Mouse (Mus musculus): ENCODE measurements around the gene Ppm1h. TPM values are rescaled to one million over a fixed set of nuclear protein-coding genes. Genes with fewer than 3 reads are reported as not detected.

Gene Ppm1h
- polyA plus RNA-seq, 1 experiment from 2014 or later = 11.5 TPM

DNA sequence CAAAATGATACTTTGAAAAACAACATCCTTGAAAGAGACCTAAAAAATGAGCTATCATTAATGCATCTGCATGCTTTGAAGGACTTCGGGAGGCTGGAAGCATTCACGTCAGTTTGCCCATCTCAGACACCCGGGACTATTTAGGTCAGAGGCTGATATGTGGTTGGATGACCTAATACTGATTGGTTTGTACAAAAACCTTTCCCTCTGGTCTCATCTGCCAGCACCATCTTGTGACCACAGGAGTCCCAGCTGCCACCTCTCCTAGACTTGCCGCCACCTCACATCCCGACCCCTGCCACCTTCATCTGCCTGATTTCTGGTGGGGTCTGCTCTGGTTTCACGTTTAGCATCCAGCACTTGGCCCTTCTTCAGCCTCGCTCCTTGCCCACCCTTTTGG lies 71.3 kb downstream of the Ppm1h start:
- no peak overlapping the region for H3K27ac ChIP-seq (ENCODE audit: low read length)
- no peaks in the 10 kb centered on the region for H3K27me3 ChIP-seq (ENCODE audit: control insufficient read depth, insufficient read depth, low read length)
- peaks cover 5% of the 10 kb centered on the region; the same call in 1 of the 2 replicates for H3K4me1 ChIP-seq (ENCODE audit: control insufficient read depth, insufficient read depth, low read length)
- H3K4me2 ChIP-seq (replicated peaks; ENCODE audit: low read depth, low read length) = no peak overlapping the region
- H3K9me3 ChIP-seq (ENCODE audit: control insufficient read depth, low read depth, low read length) = no peaks in the 10 kb centered on the region; the same call in 1 of the 2 replicates
- WGBS = 85% methylated on average over 7 of the region's 7 CpGs
- no peaks in the 10 kb centered on the region for H3K36me3 ChIP-seq (ENCODE audit: control insufficient read depth, insufficient read depth, low read length)
- H3K4me3 ChIP-seq (ENCODE audit: low read depth, low read length) = no peak overlapping the region
- ATAC-seq (ENCODE audit: insufficient number of reproducible peaks, insufficient read depth, low FRiP score, low read depth) = no peak
- no peak overlapping the region for H3K9ac ChIP-seq (replicated peaks; ENCODE audit: low read depth, low read length)

DNA sequence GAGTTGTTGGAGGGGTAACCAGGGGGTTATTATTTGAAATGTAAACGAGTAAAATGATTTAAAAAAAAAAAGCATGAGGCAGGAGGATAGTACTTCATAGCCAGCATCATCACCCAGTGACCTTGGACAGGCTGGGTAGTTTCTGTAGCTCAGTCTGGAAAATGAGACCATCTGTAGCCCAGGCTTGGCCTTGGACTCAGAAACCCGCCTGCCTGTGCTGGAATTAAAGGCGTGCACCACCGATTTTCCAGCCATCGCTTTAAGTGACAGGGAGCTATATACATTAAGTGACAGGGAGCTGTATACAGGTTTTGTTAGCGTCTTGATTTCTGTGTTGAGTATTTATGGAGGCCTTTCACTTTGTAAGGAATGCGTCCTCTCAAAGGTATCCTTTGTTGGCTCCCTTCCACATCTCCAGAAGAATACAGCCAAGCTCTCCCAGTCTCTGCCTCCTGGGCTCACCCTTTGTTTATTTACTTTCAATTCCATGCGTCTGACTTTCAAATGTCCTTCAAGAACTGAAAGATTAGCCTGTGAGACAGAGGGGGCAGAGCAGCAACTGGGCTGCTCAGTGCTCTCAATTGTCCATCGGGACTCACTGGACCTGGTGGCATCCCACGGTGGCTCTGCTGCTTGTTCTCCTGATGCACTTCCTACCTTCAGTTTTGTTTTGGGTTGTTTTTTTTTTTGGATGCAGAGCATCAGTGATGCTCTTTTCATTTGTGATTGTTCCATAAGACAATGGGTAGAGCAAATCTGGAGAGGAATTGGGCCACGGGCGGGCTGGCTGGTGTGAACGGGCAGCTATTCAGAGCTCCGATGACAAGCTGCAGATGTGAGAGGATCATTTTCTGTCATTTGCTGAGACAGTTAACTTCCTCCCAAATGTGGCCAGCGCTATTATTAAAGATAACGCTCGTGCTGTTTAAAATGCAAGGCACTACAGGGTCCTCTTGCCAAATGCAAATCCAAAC lies 74.7 kb downstream of the Ppm1h start:
- no peak overlapping the region for H3K9ac ChIP-seq (replicated peaks; ENCODE audit: low read depth, low read length)
- 47% methylated on average over 17 of the region's 17 CpGs for WGBS
- H3K4me1 ChIP-seq (ENCODE audit: control insufficient read depth, insufficient read depth, low read length) = peaks cover 13% of the 10 kb centered on the region; the same call in 1 of the 2 replicates
- no peak for ATAC-seq (ENCODE audit: insufficient number of reproducible peaks, insufficient read depth, low FRiP score, low read depth)
- H3K27ac ChIP-seq (ENCODE audit: low read length) = no peak overlapping the region
- H3K4me2 ChIP-seq (replicated peaks; ENCODE audit: low read depth, low read length) = no peak overlapping the region
- no peaks in the 10 kb centered on the region for H3K27me3 ChIP-seq (ENCODE audit: control insufficient read depth, insufficient read depth, low read length)
- no peaks in the 10 kb centered on the region; the same call in 1 of the 2 replicates for H3K9me3 ChIP-seq (ENCODE audit: control insufficient read depth, low read depth, low read length)
- no peaks in the 10 kb centered on the region for H3K36me3 ChIP-seq (ENCODE audit: control insufficient read depth, insufficient read depth, low read length)
- H3K4me3 ChIP-seq (ENCODE audit: low read depth, low read length) = no peak overlapping the region

DNA sequence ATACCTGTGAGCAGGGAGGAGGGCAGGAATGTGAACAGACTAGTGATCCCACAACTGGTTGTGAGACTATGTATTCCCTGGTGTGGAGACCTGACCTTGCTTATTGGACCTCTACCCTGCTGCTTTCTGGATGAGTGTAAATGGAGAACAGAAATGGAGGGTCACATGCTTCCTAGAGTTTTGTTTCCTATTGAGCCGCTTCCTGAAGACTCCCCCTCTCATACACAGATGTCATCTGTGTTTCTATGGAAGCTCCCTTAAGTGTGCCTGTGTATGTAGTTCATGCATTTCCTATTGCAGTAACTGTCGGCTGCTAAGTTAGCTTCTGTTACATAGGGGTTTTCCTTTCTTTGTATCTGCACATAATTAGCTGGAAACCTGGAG lies 75.4 kb downstream of the Ppm1h start:
- no peaks in the 10 kb centered on the region for H3K27me3 ChIP-seq (ENCODE audit: control insufficient read depth, insufficient read depth, low read length)
- no peak overlapping the region for H3K27ac ChIP-seq (ENCODE audit: low read length)
- H3K4me3 ChIP-seq (ENCODE audit: low read depth, low read length) = no peak overlapping the region
- WGBS = 40% methylated on average over 2 of the region's 2 CpGs
- H3K36me3 ChIP-seq (ENCODE audit: control insufficient read depth, insufficient read depth, low read length) = no peaks in the 10 kb centered on the region
- H3K4me1 ChIP-seq (ENCODE audit: control insufficient read depth, insufficient read depth, low read length) = peaks cover 13% of the 10 kb centered on the region; the same call in 1 of the 2 replicates
- H3K9ac ChIP-seq (replicated peaks; ENCODE audit: low read depth, low read length) = no peak overlapping the region
- no peak overlapping the region for H3K4me2 ChIP-seq (replicated peaks; ENCODE audit: low read depth, low read length)
- no peak for ATAC-seq (ENCODE audit: insufficient number of reproducible peaks, insufficient read depth, low FRiP score, low read depth)
- no peaks in the 10 kb centered on the region; the same call in 1 of the 2 replicates for H3K9me3 ChIP-seq (ENCODE audit: control insufficient read depth, low read depth, low read length)

DNA sequence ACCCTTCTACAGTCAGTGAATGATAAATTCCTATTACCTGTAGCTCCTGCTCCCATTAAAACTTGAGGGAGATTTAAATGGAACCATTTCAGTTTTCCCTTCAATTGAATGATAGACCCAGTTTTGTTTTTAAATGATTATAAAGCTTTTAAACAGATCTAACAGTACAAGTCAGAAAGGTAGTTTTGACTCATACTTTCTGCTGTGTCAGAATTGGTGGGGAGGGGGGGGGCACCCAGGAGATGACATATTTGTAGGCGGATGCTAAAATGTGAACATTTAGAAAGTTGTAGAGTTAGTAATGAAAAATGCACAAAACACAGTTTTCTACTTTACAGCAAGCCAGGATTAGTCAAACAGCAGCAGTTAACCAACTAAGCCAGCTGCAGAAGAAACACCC lies 76.4 kb downstream of the Ppm1h start:
- Histone ChIP-seq H3K4me2 (replicated peaks; ENCODE audit: low read depth, low read length) (no peak overlapping the region), H3K4me1 (ENCODE audit: control insufficient read depth, insufficient read depth, low read length) (peaks cover 13% of the 10 kb centered on the region; the same call in 1 of the 2 replicates), H3K9ac (replicated peaks; ENCODE audit: low read depth, low read length) (no peak overlapping the region), H3K4me3 (ENCODE audit: low read depth, low read length) (no peak overlapping the region), H3K36me3 (ENCODE audit: control insufficient read depth, insufficient read depth, low read length) (no peaks in the 10 kb centered on the region), H3K27me3 (ENCODE audit: control insufficient read depth, insufficient read depth, low read length) (no peaks in the 10 kb centered on the region), H3K27ac (ENCODE audit: low read length) (no peak overlapping the region), H3K9me3 (ENCODE audit: control insufficient read depth, low read depth, low read length) (no peaks in the 10 kb centered on the region; the same call in 1 of the 2 replicates)
- 93% methylated on average over 1 of the region's 1 CpGs for WGBS
- no peak for ATAC-seq (ENCODE audit: insufficient number of reproducible peaks, insufficient read depth, low FRiP score, low read depth)

DNA sequence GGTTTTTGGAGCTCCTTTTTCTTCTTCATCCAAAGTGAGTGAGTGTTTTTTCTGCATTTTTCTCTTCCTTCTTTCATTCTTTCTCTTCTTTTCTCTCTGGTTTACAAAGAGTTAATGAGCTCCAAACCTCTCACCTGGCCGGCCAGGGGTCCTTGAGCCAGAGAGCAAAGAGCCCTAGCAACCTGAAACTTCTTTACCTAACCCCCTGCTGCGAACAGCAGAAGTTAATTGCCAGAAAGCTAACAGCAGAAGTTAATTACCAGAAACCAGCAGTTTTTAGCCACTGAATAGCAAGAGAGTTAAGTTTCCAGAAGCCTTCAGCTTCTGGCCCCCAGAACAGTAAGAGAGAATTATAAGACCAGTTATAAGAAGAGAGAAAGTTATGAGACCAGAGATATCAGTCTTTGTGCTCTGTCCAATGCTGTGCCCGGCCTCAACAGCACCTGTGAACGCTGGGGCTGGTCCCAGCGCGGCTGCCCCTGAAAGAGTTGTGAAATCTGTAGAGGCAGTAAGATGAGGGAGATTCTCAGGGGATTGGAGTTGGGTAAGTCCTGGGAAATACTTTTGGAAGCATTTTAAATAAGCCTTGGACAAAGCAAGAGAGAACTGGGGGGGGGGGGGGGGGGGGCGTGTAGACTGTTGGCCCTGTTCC lies 78.4 kb downstream of the Ppm1h start:
- Histone ChIP-seq H3K4me2 (replicated peaks; ENCODE audit: low read depth, low read length) (no peak overlapping the region), H3K27ac (ENCODE audit: low read length) (no peak overlapping the region), H3K27me3 (ENCODE audit: control insufficient read depth, insufficient read depth, low read length) (no peaks in the 10 kb centered on the region), H3K9ac (replicated peaks; ENCODE audit: low read depth, low read length) (no peak overlapping the region), H3K4me1 (ENCODE audit: control insufficient read depth, insufficient read depth, low read length) (peaks cover 13% of the 10 kb centered on the region; the same call in 1 of the 2 replicates), H3K4me3 (ENCODE audit: low read depth, low read length) (no peak overlapping the region), H3K36me3 (ENCODE audit: control insufficient read depth, insufficient read depth, low read length) (no peaks in the 10 kb centered on the region), H3K9me3 (ENCODE audit: control insufficient read depth, low read depth, low read length) (no peaks in the 10 kb centered on the region)
- WGBS = 22% methylated on average over 6 of the region's 7 CpGs
- no peak for ATAC-seq (ENCODE audit: insufficient number of reproducible peaks, insufficient read depth, low FRiP score, low read depth)

DNA sequence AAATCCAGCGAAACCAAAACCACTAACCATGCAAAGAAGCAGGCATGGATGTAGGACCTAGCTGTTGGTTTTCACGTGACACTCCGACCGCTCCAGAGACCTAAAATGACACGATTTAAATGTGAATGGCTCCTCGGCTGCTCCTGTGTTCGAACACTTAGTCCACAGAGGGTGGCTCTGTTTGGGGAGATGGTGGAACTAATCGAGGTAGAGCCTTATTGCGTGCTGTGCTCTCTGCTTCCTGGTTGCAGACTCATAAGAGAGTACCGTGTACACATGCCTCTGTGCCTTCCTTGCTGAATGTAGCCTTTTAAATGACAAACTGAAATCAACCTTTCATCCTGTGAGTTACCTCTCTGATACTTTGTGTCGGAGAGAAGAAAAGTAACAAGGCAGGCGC lies 79.2 kb downstream of the Ppm1h start:
- WGBS = 76% methylated on average over 12 of the region's 12 CpGs
- ATAC-seq (ENCODE audit: insufficient number of reproducible peaks, insufficient read depth, low FRiP score, low read depth) = no peak
- Histone ChIP-seq H3K9ac (replicated peaks; ENCODE audit: low read depth, low read length) (no peak overlapping the region), H3K4me1 (ENCODE audit: control insufficient read depth, insufficient read depth, low read length) (peaks cover 13% of the 10 kb centered on the region; the same call in 1 of the 2 replicates), H3K36me3 (ENCODE audit: control insufficient read depth, insufficient read depth, low read length) (no peaks in the 10 kb centered on the region), H3K4me3 (ENCODE audit: low read depth, low read length) (no peak overlapping the region), H3K9me3 (ENCODE audit: control insufficient read depth, low read depth, low read length) (no peaks in the 10 kb centered on the region), H3K27me3 (ENCODE audit: control insufficient read depth, insufficient read depth, low read length) (no peaks in the 10 kb centered on the region), H3K4me2 (replicated peaks; ENCODE audit: low read depth, low read length) (no peak overlapping the region), H3K27ac (ENCODE audit: low read length) (peak overlapping the region; percentile 0; the same call in 1 of the 2 replicates)

DNA sequence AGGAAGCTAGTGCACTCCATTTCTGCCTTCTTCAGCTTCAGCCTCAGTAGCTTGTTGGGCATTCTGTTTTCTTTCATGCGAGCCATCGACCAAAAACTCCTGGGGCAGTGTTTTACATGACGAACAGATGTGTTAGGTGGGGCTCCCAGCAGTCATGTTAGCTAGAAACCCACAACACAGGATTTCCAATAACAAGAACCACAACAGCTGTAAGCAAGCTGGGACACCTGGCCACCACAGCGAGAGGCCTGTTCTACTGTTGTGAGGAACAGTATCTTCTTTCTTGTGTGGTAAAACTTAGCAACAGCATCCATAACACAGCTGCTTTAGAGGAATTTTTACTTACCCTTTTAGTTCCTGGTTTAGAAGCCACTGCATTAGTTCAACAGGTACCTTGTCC lies 79.8 kb downstream of the Ppm1h start:
- Histone ChIP-seq H3K4me1 (ENCODE audit: control insufficient read depth, insufficient read depth, low read length) (peaks cover 11% of the 10 kb centered on the region; the same call in 1 of the 2 replicates), H3K4me3 (ENCODE audit: low read depth, low read length) (no peak overlapping the region), H3K9ac (replicated peaks; ENCODE audit: low read depth, low read length) (no peak overlapping the region), H3K4me2 (replicated peaks; ENCODE audit: low read depth, low read length) (no peak overlapping the region), H3K36me3 (ENCODE audit: control insufficient read depth, insufficient read depth, low read length) (no peaks in the 10 kb centered on the region), H3K27ac (ENCODE audit: low read length) (peak overlapping the region; percentile 0; the same call in 1 of the 2 replicates), H3K9me3 (ENCODE audit: control insufficient read depth, low read depth, low read length) (no peaks in the 10 kb centered on the region), H3K27me3 (ENCODE audit: control insufficient read depth, insufficient read depth, low read length) (no peaks in the 10 kb centered on the region)
- no peak for ATAC-seq (ENCODE audit: insufficient number of reproducible peaks, insufficient read depth, low FRiP score, low read depth)
- 77% methylated on average over 4 of the region's 4 CpGs for WGBS

DNA sequence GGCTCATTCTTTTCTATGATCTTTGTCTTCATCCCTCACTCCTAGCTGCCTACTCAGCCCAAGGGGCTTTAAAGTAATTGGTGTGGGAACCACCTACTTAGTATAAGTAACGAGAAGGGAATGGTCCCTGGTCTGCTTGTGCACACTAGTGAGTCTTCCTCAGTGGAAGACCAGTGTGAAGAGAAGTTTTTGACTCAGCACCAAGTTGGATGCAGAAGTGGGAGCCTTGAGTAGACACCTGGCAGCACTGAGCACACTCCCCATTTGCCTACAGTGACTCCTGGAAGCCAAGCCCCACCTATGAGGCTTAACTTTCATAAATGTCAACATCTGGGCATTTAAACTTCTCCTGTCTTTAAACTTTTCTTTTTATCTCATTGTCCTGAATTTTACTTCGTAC lies 81.2 kb downstream of the Ppm1h start:
- ATAC-seq (ENCODE audit: insufficient number of reproducible peaks, insufficient read depth, low FRiP score, low read depth) = no peak
- H3K27me3 ChIP-seq (ENCODE audit: control insufficient read depth, insufficient read depth, low read length) = no peaks in the 10 kb centered on the region
- WGBS = 91% methylated on average over 2 of the region's 2 CpGs
- H3K4me3 ChIP-seq (ENCODE audit: low read depth, low read length) = no peak overlapping the region
- H3K27ac ChIP-seq (ENCODE audit: low read length) = no peak overlapping the region
- H3K4me1 ChIP-seq (ENCODE audit: control insufficient read depth, insufficient read depth, low read length) = peaks cover 12% of the 10 kb centered on the region; the same call in 1 of the 2 replicates
- no peaks in the 10 kb centered on the region for H3K9me3 ChIP-seq (ENCODE audit: control insufficient read depth, low read depth, low read length)
- no peaks in the 10 kb centered on the region for H3K36me3 ChIP-seq (ENCODE audit: control insufficient read depth, insufficient read depth, low read length)
- H3K4me2 ChIP-seq (replicated peaks; ENCODE audit: low read depth, low read length) = no peak overlapping the region
- no peak overlapping the region for H3K9ac ChIP-seq (replicated peaks; ENCODE audit: low read depth, low read length)
